Mouse (Mus musculus): ENCODE measurements around the gene Pnldc1. TPM values are rescaled to one million over a fixed set of nuclear protein-coding genes. Genes with fewer than 3 reads are reported as not detected.
"Not testable (repeated sequence)": the region's sequence is repeated elsewhere in the genome, so short reads cannot be mapped to it uniquely, and the experiment has no call there.

Pnldc1 gene
- polyA plus RNA-seq, 1 experiment: 0.28 TPM

GRCm38 (mm10) chr17:12903372-12904333, 6.4 kb downstream of the Pnldc1 start:
- Histone ChIP-seq H3ac (ENCODE audit: control insufficient read depth, insufficient read length, low read depth) (no peak overlapping the region), H3K4me3 (ENCODE audit: insufficient read depth, poor library complexity, severe bottlenecking) (no peak overlapping the region), H3K36me3 (ENCODE audit: control insufficient read depth, insufficient read depth) (peaks cover 9% of the 10 kb centered on the region), H3K79me3 (ENCODE audit: low read depth) (no peaks in the 10 kb centered on the region), H3K27me3 (ENCODE audit: control insufficient read depth, insufficient read depth, insufficient read length) (no peaks in the 10 kb centered on the region), H3K79me2 (ENCODE audit: control insufficient read depth, insufficient read depth) (no peaks in the 10 kb centered on the region)
- TF ChIP-seq USF1 (IDR thresholded peaks at IDR 0.05; ENCODE audit: low read depth) (no peak), CTCF (IDR thresholded peaks at IDR 0.05; ENCODE audit: control insufficient read depth, insufficient read depth, insufficient read length) (no peak), MYOG (IDR thresholded peaks at IDR 0.05; ENCODE audit: control insufficient read depth, extremely low read depth, insufficient read length) (no peak), FOSL1 (IDR thresholded peaks at IDR 0.05; ENCODE audit: insufficient read depth, low read length, poor library complexity, severe bottlenecking) (no peak), CEBPB (IDR thresholded peaks at IDR 0.05; ENCODE audit: low read depth) (no peak), MAX (IDR thresholded peaks at IDR 0.05) (no peak), MYOD1 (IDR thresholded peaks at IDR 0.05; ENCODE audit: control insufficient read depth, insufficient read length, low read depth) (no peak)

GRCm38 (mm10) chr17:12902291-12902690, 7.7 kb downstream of the Pnldc1 start:
- Histone ChIP-seq H3ac (ENCODE audit: control insufficient read depth, insufficient read length, low read depth) (no peak overlapping the region), H3K27me3 (ENCODE audit: control insufficient read depth, insufficient read depth, insufficient read length) (no peaks in the 10 kb centered on the region), H3K36me3 (ENCODE audit: control insufficient read depth, insufficient read depth) (peaks cover 9% of the 10 kb centered on the region), H3K79me3 (ENCODE audit: low read depth) (no peaks in the 10 kb centered on the region), H3K79me2 (ENCODE audit: control insufficient read depth, insufficient read depth) (no peaks in the 10 kb centered on the region), H3K4me3 (ENCODE audit: insufficient read depth, poor library complexity, severe bottlenecking) (no peak overlapping the region)
- TF ChIP-seq FOSL1 (IDR thresholded peaks at IDR 0.05; ENCODE audit: insufficient read depth, low read length, poor library complexity, severe bottlenecking) (no peak), MYOG (IDR thresholded peaks at IDR 0.05; ENCODE audit: control insufficient read depth, extremely low read depth, insufficient read length) (no peak)

- H3K27me3 ChIP-seq (ENCODE audit: control insufficient read depth, insufficient read depth, insufficient read length); H3K79me3 ChIP-seq (ENCODE audit: low read depth); H3K4me3 ChIP-seq (ENCODE audit: insufficient read depth, poor library complexity, severe bottlenecking); H3ac ChIP-seq (ENCODE audit: control insufficient read depth, insufficient read length, low read depth); H3K79me2 ChIP-seq (ENCODE audit: control insufficient read depth, insufficient read depth): not testable (repeated sequence)
- H3K36me3 ChIP-seq (ENCODE audit: control insufficient read depth, insufficient read depth): peaks cover 19% of the 10 kb centered on the region
Observed at GRCm38 (mm10) chr17:12898607-12899006, 11.4 kb downstream of the Pnldc1 start.

DNA sequence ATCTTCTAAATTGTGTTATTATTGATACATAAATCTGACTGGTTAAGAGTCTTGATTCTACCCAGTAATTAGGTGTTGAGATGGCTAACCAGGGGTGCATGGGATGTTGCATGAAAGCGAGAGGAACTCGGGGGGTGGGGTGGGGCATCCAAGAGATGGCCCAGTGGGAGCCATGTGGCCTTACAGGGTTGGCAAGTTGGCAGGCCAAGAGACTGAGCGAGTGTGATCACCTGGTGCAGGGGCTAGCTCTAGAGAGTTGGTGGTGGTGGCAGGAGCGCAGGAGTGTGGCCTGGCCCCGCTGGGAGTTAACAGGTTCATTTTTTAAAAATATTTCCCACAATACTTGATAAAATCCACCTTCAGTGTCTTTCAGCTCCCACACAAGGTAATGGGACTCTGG, 12.4 kb downstream of the Pnldc1 start:
- no peaks in the 10 kb centered on the region for H3K79me2 ChIP-seq (ENCODE audit: control insufficient read depth, insufficient read depth)
- H3K4me3 ChIP-seq (ENCODE audit: insufficient read depth, poor library complexity, severe bottlenecking): no peak overlapping the region
- H3K27me3 ChIP-seq (ENCODE audit: control insufficient read depth, insufficient read depth, insufficient read length): no peaks in the 10 kb centered on the region
- H3ac ChIP-seq (ENCODE audit: control insufficient read depth, insufficient read length, low read depth): no peak overlapping the region
- no peak for TF ChIP-seq FOSL1 (IDR thresholded peaks at IDR 0.05; ENCODE audit: insufficient read depth, low read length, poor library complexity, severe bottlenecking)
- TF ChIP-seq MAX (IDR thresholded peaks at IDR 0.05): no peak
- TF ChIP-seq MYOD1 (IDR thresholded peaks at IDR 0.05; ENCODE audit: control insufficient read depth, insufficient read length, low read depth): no peak
- no peak for TF ChIP-seq CEBPB (IDR thresholded peaks at IDR 0.05; ENCODE audit: low read depth)
- TF ChIP-seq MYOG (IDR thresholded peaks at IDR 0.05; ENCODE audit: control insufficient read depth, extremely low read depth, insufficient read length): no peak
- TF ChIP-seq USF1 (IDR thresholded peaks at IDR 0.05; ENCODE audit: low read depth): no peak
- TF ChIP-seq CTCF (IDR thresholded peaks at IDR 0.05; ENCODE audit: control insufficient read depth, insufficient read depth, insufficient read length): no peak
- H3K36me3 ChIP-seq (ENCODE audit: control insufficient read depth, insufficient read depth): peaks cover 12% of the 10 kb centered on the region
- no peaks in the 10 kb centered on the region for H3K79me3 ChIP-seq (ENCODE audit: low read depth)

DNA sequence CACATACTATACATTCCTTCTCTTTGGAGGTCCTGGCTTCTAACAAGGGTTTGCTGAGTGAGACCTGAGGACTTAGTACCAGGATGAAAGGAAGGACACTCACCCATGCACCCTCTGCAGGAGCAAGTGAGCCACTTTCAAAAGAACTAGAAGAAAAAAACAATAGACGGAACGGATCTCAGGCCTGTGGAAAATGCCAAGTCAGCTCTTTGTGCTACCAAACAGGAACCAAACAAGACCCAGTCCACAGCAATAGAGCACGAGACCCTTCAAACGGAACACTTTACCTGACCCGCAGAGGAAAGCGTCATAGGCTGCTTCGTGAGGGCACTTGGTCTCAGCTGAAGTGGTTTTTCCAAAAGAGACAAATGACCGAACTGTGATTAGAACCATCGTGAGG, 18.0 kb downstream of the Pnldc1 start:
- no peak overlapping the region for H3ac ChIP-seq (ENCODE audit: control insufficient read depth, insufficient read length, low read depth)
- no peaks in the 10 kb centered on the region for H3K27me3 ChIP-seq (ENCODE audit: control insufficient read depth, insufficient read depth, insufficient read length)
- TF ChIP-seq CEBPB (IDR thresholded peaks at IDR 0.05; ENCODE audit: low read depth): no peak
- TF ChIP-seq MAX (IDR thresholded peaks at IDR 0.05): no peak
- no peak for TF ChIP-seq CTCF (IDR thresholded peaks at IDR 0.05; ENCODE audit: control insufficient read depth, insufficient read depth, insufficient read length)
- no peak for TF ChIP-seq FOSL1 (IDR thresholded peaks at IDR 0.05; ENCODE audit: insufficient read depth, low read length, poor library complexity, severe bottlenecking)
- TF ChIP-seq MYOD1 (IDR thresholded peaks at IDR 0.05; ENCODE audit: control insufficient read depth, insufficient read length, low read depth): no peak
- H3K79me3 ChIP-seq (ENCODE audit: low read depth): no peaks in the 10 kb centered on the region
- H3K79me2 ChIP-seq (ENCODE audit: control insufficient read depth, insufficient read depth): no peaks in the 10 kb centered on the region
- H3K4me3 ChIP-seq (ENCODE audit: insufficient read depth, poor library complexity, severe bottlenecking): no peak overlapping the region
- H3K36me3 ChIP-seq (ENCODE audit: control insufficient read depth, insufficient read depth): peaks cover 9% of the 10 kb centered on the region

DNA sequence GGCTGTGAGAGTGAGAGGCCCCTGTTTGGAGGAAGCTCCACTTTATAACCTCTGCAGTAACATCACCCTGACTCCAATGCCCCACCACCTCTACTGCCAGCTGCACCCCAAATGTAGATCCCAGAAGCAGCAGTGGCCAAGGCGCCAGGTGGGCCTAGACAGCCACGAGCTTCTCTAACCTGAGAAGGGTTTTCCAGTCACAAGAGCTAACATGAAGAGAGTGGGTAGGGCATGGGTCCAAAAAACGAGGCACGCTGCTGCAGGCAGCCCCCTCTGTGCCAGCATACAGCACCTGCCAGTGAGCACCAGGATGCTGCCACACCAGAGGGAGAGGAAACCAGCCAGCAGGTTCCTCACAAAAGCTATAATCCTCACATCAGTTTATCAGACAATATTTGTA, 19.0 kb downstream of the Pnldc1 start:
- Histone ChIP-seq H3K79me3 (ENCODE audit: low read depth) (no peaks in the 10 kb centered on the region), H3K36me3 (ENCODE audit: control insufficient read depth, insufficient read depth) (peaks cover 6% of the 10 kb centered on the region), H3K27me3 (ENCODE audit: control insufficient read depth, insufficient read depth, insufficient read length) (no peaks in the 10 kb centered on the region), H3ac (ENCODE audit: control insufficient read depth, insufficient read length, low read depth) (no peak overlapping the region), H3K79me2 (ENCODE audit: control insufficient read depth, insufficient read depth) (no peaks in the 10 kb centered on the region), H3K4me3 (ENCODE audit: insufficient read depth, poor library complexity, severe bottlenecking) (no peak overlapping the region)
- no peak for TF ChIP-seq MAX (IDR thresholded peaks at IDR 0.05)
- TF ChIP-seq USF1 (IDR thresholded peaks at IDR 0.05; ENCODE audit: low read depth): no peak
- no peak for TF ChIP-seq MYOD1 (IDR thresholded peaks at IDR 0.05; ENCODE audit: control insufficient read depth, insufficient read length, low read depth)
- TF ChIP-seq CEBPB (IDR thresholded peaks at IDR 0.05; ENCODE audit: low read depth): no peak
- no peak for TF ChIP-seq CTCF (IDR thresholded peaks at IDR 0.05; ENCODE audit: control insufficient read depth, insufficient read depth, insufficient read length)
- TF ChIP-seq MYOG (IDR thresholded peaks at IDR 0.05; ENCODE audit: control insufficient read depth, extremely low read depth, insufficient read length): no peak
- no peak for TF ChIP-seq FOSL1 (IDR thresholded peaks at IDR 0.05; ENCODE audit: insufficient read depth, low read length, poor library complexity, severe bottlenecking)
